Comparison of ENCODE assay signal across 18 mouse cellular contexts in genomic region chr5:138949165-138949564, GRCm38 (mm10). TPM values are rescaled to one million over a fixed set of nuclear protein-coding genes. Genes with fewer than 3 reads are reported as not detected.
DNase-seq lines count a peak whose midpoint lies in the region; ATAC-seq and TF ChIP-seq lines count a peak whose summit lies in the region.
"Had no signal": no experiment of that assay in that cellular context is flagged by ENCODE, and none has a peak within 500 bp of the region (broad histone marks: within the 10 kb centered on the region; RNA-seq: fewer than 3 reads in every experiment).

No protein-coding gene starts in this region.

- no peak for DNase-seq in heart, adult 8-10 months (ENCODE audit: low spot score)
- no peak for DNase-seq in lung, postnatal 36 days
- DNase-seq in stomach, postnatal 0 days (ENCODE audit: low spot score): no peak
- no peak for DNase-seq in forebrain, postnatal 0 days
- DNase-seq: adrenal gland, postnatal 25 days; cerebellum, adult 18-20 months; cerebellum, postnatal 36 days; gastrocnemius, postnatal 10 days; layer of hippocampus, adult 9-11 months had no signal

- no peak overlapping the region for H3K4me2 ChIP-seq in heart, embryonic 15.5 days
- H3K4me2 ChIP-seq in lung, embryonic 15.5 days: no peak overlapping the region
- H3K4me2 ChIP-seq in intestine, postnatal 0 days (replicated peaks; ENCODE audit: low read depth): no peak overlapping the region
- H3K4me2 ChIP-seq in stomach, postnatal 0 days (replicated peaks; ENCODE audit: low read depth): no peak overlapping the region
- no peak overlapping the region for H3K4me2 ChIP-seq in forebrain, postnatal 0 days (ENCODE audit: low read depth)
- H3K4me2 ChIP-seq: limb, embryonic 12.5 days had no signal

- no peak overlapping the region for H3K9ac ChIP-seq in heart, embryonic 15.5 days
- H3K9ac ChIP-seq in lung, embryonic 15.5 days: no peak overlapping the region
- H3K9ac ChIP-seq in intestine, postnatal 0 days (ENCODE audit: low read depth, low read length): no peak overlapping the region
- H3K9ac ChIP-seq in stomach, postnatal 0 days (ENCODE audit: low read length): no peak overlapping the region
- H3K9ac ChIP-seq in forebrain, postnatal 0 days: no peak overlapping the region
- H3K9ac ChIP-seq: limb, embryonic 12.5 days; liver, embryonic 14.5 days had no signal

- ATAC-seq in heart, embryonic 15.5 days (replicated peaks; ENCODE audit: insufficient number of reproducible peaks, insufficient read depth, low FRiP score, low read depth): no peak
- no peak for ATAC-seq in lung, embryonic 15.5 days (ENCODE audit: borderline replicate concordance, extremely low read depth, low FRiP score, low TSS enrichment)
- no peak for ATAC-seq in intestine, postnatal 0 days
- no peak for ATAC-seq in stomach, postnatal 0 days (ENCODE audit: low FRiP score, low TSS enrichment)
- ATAC-seq in forebrain, postnatal 0 days: no peak
- ATAC-seq: midbrain, embryonic 16.5 days had no signal

- WGBS in heart, embryonic 15.5 days: 59% methylated on average over 6 of the region's 6 CpGs
- 35% methylated on average over 6 of the region's 6 CpGs for WGBS in lung, embryonic 15.5 days
- 67% methylated on average over 6 of the region's 6 CpGs for WGBS in intestine, postnatal 0 days
- 65% methylated on average over 6 of the region's 6 CpGs for WGBS in stomach, postnatal 0 days
- 69% methylated on average over 6 of the region's 6 CpGs for WGBS in forebrain, postnatal 0 days

- H3K36me3 ChIP-seq in heart, embryonic 15.5 days: no peaks in the 10 kb centered on the region
- no peaks in the 10 kb centered on the region for H3K36me3 ChIP-seq in lung, embryonic 15.5 days
- no peaks in the 10 kb centered on the region for H3K36me3 ChIP-seq in intestine, postnatal 0 days (ENCODE audit: control insufficient read depth, insufficient read depth)
- no peaks in the 10 kb centered on the region for H3K36me3 ChIP-seq in stomach, postnatal 0 days (ENCODE audit: control insufficient read depth, insufficient read depth, low read length)
- H3K36me3 ChIP-seq in forebrain, postnatal 0 days (ENCODE audit: insufficient read depth): no peaks in the 10 kb centered on the region
- H3K36me3 ChIP-seq: hindbrain, embryonic 10.5 days; limb, embryonic 12.5 days had no signal

- TF ChIP-seq CTCF in intestine, postnatal 0 days (IDR thresholded peaks at IDR 0.05; ENCODE audit: low read depth): no peak
- TF ChIP-seq CTCF in stomach, postnatal 0 days (IDR thresholded peaks at IDR 0.05; ENCODE audit: low read depth): no peak
- no peak for TF ChIP-seq CTCF in forebrain, postnatal 0 days (IDR thresholded peaks at IDR 0.05; ENCODE audit: low read depth)

- H3K27ac ChIP-seq in heart, embryonic 15.5 days: peak overlapping the region; percentile 98
- peak overlapping the region; percentile 79 for H3K27ac ChIP-seq in lung, embryonic 15.5 days
- H3K27ac ChIP-seq in intestine, postnatal 0 days (ENCODE audit: low read depth, low read length): 0 out of 2 replicates have a peak overlapping the region, but pooled peaks have one; percentile 30
- H3K27ac ChIP-seq in stomach, postnatal 0 days (replicated peaks): peak overlapping the region; percentile 82; the same call in 1 of the 2 replicates
- no peak overlapping the region for H3K27ac ChIP-seq in forebrain, postnatal 0 days (ENCODE audit: low read depth, low read length)
- H3K27ac ChIP-seq: kidney, postnatal 0 days; limb, embryonic 12.5 days; liver, embryonic 14.5 days had no signal

- no peak overlapping the region for H3K4me3 ChIP-seq in heart, embryonic 15.5 days
- no peak overlapping the region for H3K4me3 ChIP-seq in lung, embryonic 15.5 days
- H3K4me3 ChIP-seq in intestine, postnatal 0 days (ENCODE audit: low read depth, low read length): no peak overlapping the region
- no peak overlapping the region for H3K4me3 ChIP-seq in stomach, postnatal 0 days (ENCODE audit: low read depth, low read length)
- no peak overlapping the region for H3K4me3 ChIP-seq in forebrain, postnatal 0 days (ENCODE audit: low read depth, low read length)
- H3K4me3 ChIP-seq: hindbrain, embryonic 10.5 days; limb, embryonic 12.5 days; megakaryocyte, embryonic 14.5 days had no signal

- no peak for TF ChIP-seq EP300 in stomach, postnatal 0 days (optimal IDR thresholded peaks at IDR 0.05)

- H3K4me1 ChIP-seq in heart, embryonic 15.5 days (replicated peaks): peaks cover 52% of the 10 kb centered on the region
- H3K4me1 ChIP-seq in lung, embryonic 15.5 days: peaks cover 69% of the 10 kb centered on the region
- H3K4me1 ChIP-seq in intestine, postnatal 0 days (replicated peaks; ENCODE audit: control insufficient read depth, insufficient read depth, low read length): peaks cover 28% of the 10 kb centered on the region
- peaks cover 18% of the 10 kb centered on the region for H3K4me1 ChIP-seq in stomach, postnatal 0 days (replicated peaks; ENCODE audit: control insufficient read depth, insufficient read depth)
- 0 out of 2 replicates have a peak, but pooled peaks cover 15% of the 10 kb centered on the region for H3K4me1 ChIP-seq in forebrain, postnatal 0 days (ENCODE audit: insufficient read depth)

- no peaks in the 10 kb centered on the region for H3K9me3 ChIP-seq in heart, embryonic 15.5 days (replicated peaks)
- H3K9me3 ChIP-seq in lung, embryonic 15.5 days: no peaks in the 10 kb centered on the region
- no peaks in the 10 kb centered on the region for H3K9me3 ChIP-seq in intestine, postnatal 0 days (ENCODE audit: control insufficient read depth)
- no peaks in the 10 kb centered on the region for H3K9me3 ChIP-seq in stomach, postnatal 0 days (ENCODE audit: control insufficient read depth, low read length)
- no peaks in the 10 kb centered on the region for H3K9me3 ChIP-seq in forebrain, postnatal 0 days (ENCODE audit: low read length)
- H3K9me3 ChIP-seq: hindbrain, embryonic 10.5 days; limb, embryonic 12.5 days; megakaryocyte, embryonic 14.5 days had no signal

- no peaks in the 10 kb centered on the region for H3K27me3 ChIP-seq in heart, embryonic 15.5 days
- H3K27me3 ChIP-seq in lung, embryonic 15.5 days: peaks cover 5% of the 10 kb centered on the region; the same call in 1 of the 2 replicates
- 0 out of 2 replicates have a peak, but pooled peaks cover 2% of the 10 kb centered on the region for H3K27me3 ChIP-seq in intestine, postnatal 0 days (replicated peaks; ENCODE audit: control insufficient read depth, insufficient read depth, low read length)
- H3K27me3 ChIP-seq in stomach, postnatal 0 days (ENCODE audit: control insufficient read depth, insufficient read depth, low read length): no peaks in the 10 kb centered on the region
- no peaks in the 10 kb centered on the region for H3K27me3 ChIP-seq in forebrain, postnatal 0 days (ENCODE audit: insufficient read depth, low read length)

RNA-seq across cellular contexts. Expression of gene Pdgfa, which starts 48.0 kb away (rescaled TPM):
- polyA plus RNA-seq in heart, embryonic 15.5 days (2015; fragmentation: Nextera tagmentation; extraction: Ambion mirVana): 46.0 and 51.1 TPM in 2 replicates
- total RNA-seq in heart, adult 8-10 months (2022): 10 to 100 TPM; 18.3 to 23.9 (median 20.6) TPM
- polyA plus RNA-seq in lung, embryonic 15.5 days (2015; fragmentation: Nextera tagmentation; extraction: Ambion mirVana): 53.2 and 56.3 TPM in 2 replicates
- 64.4 and 72.0 TPM in 2 replicates for polyA plus RNA-seq in intestine, postnatal 0 days (2015; fragmentation: Nextera tagmentation; extraction: Ambion mirVana)
- 56.5 and 60.4 TPM in 2 replicates for polyA plus RNA-seq in stomach, postnatal 0 days (2015; fragmentation: Nextera tagmentation; extraction: Ambion mirVana)
- total RNA-seq in forebrain, postnatal 0 days (2014; rRNA removed): 57.8 and 63.4 TPM in 2 replicates
- polyA plus RNA-seq in forebrain, postnatal 0 days (2015; fragmentation: Nextera tagmentation; extraction: Ambion mirVana): 43.3 and 47.8 TPM in 2 replicates
